Mouse (Mus musculus) CH12.LX (cell line): ENCODE measurements around the gene Engase.

Source experiments
- CHD2 ChIP-seq: IDR thresholded peaks from 2 replicates; pipeline ENCODE4 v1.6.1; 2011; ENCODE audit warnings: low read length, improper control_type of control experiment
- CTCF ChIP-seq, 2 experiments: IDR thresholded peaks in 1 of 2; conservative IDR thresholded peaks in 1 of 2; 2 replicates each; pipeline ENCODE4 v1.5.1; 2011 to 2012; ENCODE audit warnings: low read depth in 2 of 2, low read length in 2 of 2, improper control_type of control experiment in 1 of 2, inconsistent platforms in 1 of 2, mild to moderate bottlenecking in 1 of 2, moderate library complexity in 1 of 2
- EP300 ChIP-seq: IDR thresholded peaks from 2 replicates; pipeline ENCODE4 v1.6.1; 2011; ENCODE audit warnings: low read length, improper control_type of control experiment
- JUN ChIP-seq: IDR thresholded peaks from 2 replicates; pipeline ENCODE4 v1.6.1; 2011; ENCODE audit warnings: low read depth, mild to moderate bottlenecking, low read length, improper control_type of control experiment, moderate library complexity; ENCODE audit not compliant: insufficient read depth
- RCOR1 ChIP-seq: conservative IDR thresholded peaks from 2 replicates; pipeline ENCODE4 v1.6.1; 2012; ENCODE audit warnings: low read depth, mild to moderate bottlenecking, inconsistent platforms, low read length, improper control_type of control experiment
- SIN3A ChIP-seq: IDR thresholded peaks from 2 replicates; pipeline ENCODE4 v1.6.1; 2012; ENCODE audit warnings: low read length, improper control_type of control experiment, inconsistent platforms
- USF1 ChIP-seq: IDR thresholded peaks from 2 replicates; pipeline ENCODE4 v1.6.1; 2014; ENCODE audit warnings: low read depth, mild to moderate bottlenecking, inconsistent platforms, low read length, improper control_type of control experiment
- ZMIZ1 ChIP-seq: IDR thresholded peaks from 2 replicates; pipeline ENCODE4 v1.6.1; 2012; ENCODE audit warnings: low read depth, mild to moderate bottlenecking, inconsistent platforms, low read length, improper control_type of control experiment

DNA sequence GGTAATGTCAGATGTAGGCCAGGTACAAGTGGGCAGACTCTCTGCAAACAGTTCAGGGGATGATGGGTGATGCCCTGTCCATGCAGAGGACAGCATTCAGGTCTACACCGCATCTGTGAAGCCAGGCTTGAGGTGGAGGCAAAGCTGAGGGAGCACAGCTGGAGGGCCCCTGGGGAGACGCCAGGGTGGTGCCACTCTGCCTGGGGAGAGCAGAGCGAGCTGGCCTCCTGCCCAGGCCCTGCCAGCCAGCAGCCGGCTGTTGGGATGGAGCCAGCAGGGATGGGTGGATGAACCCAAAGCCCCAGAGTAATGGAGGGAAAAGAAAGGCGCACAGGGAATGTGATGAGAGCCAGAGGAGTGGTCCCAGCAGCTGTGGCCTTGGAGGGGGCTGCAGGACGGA is 35.2 kb downstream of the Engase start:
- TF ChIP-seq CHD2: no peak
- no peak for TF ChIP-seq ZMIZ1
- TF ChIP-seq JUN: no peak
- TF ChIP-seq SIN3A: no peak
- no peak for TF ChIP-seq EP300
- no peak for TF ChIP-seq USF1
- no peak for TF ChIP-seq CTCF (conservative IDR thresholded peaks at IDR 0.05 in 1 of 2, IDR thresholded peaks at IDR 0.05 in 1 of 2; ENCODE audit: low read depth in 2 of 2, low read length in 2 of 2)
- no peak for TF ChIP-seq RCOR1
